Comparison of ENCODE assay signal across 9 mouse cellular contexts in the genomic region with DNA sequence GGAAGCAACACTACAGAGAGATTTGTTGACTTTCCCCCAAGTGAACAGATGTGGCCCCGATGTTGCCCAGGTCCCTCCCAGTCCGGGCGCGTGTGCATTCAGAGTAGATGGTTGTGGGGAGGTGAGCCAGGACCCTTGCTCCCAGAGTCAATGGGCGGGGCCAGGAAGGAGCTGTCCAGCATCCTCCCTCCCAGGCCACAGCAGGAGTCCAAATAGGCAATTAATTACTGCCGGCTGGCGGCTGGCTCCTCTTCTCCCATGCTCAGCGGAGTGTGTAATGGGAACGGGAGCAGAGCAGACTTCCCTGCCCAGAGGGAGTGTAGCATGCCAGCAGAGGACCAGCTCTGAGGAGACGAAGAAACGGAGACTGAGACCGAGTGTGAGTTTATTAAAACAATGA. TPM values are rescaled to one million over a fixed set of nuclear protein-coding genes. Genes with fewer than 3 reads are reported as not detected.
A peak's percentile ranks its signal among the peaks of the same experiment; 100 is the strongest.
DNase-seq lines count a peak whose midpoint lies in the region; ATAC-seq lines count a peak whose summit lies in the region.
"Had no signal": no experiment of that assay in that cellular context is flagged by ENCODE, and none has a peak within 500 bp of the region (broad histone marks: within the 10 kb centered on the region; RNA-seq: fewer than 3 reads in every experiment).

No protein-coding gene starts in this region.

- intact Hi-C loops in gastrocnemius, postnatal 14 days (cut with DNase I; ENCODE audit: low total_unique reads): no loop called here
- intact Hi-C loops in gastrocnemius, postnatal 36 days (cut with DNase I): no loop called here
- intact Hi-C loops in heart, postnatal 25 days (cut with DNase I): no loop called here

- no peak overlapping the region for H3K27ac ChIP-seq in embryonic facial prominence, embryonic 11.5 days (replicated peaks; ENCODE audit: low read depth, low read length)
- peak overlapping the region; percentile 18 for H3K27ac ChIP-seq in midbrain, embryonic 16.5 days (ENCODE audit: low read length)
- H3K27ac ChIP-seq: limb, embryonic 13.5 days had no signal

- no peaks in the 10 kb centered on the region; the same call in 1 of the 2 replicates for H3K4me1 ChIP-seq in embryonic facial prominence, embryonic 11.5 days (ENCODE audit: control insufficient read depth, insufficient read depth, low read length)
- H3K4me1 ChIP-seq in midbrain, embryonic 16.5 days (ENCODE audit: control insufficient read depth, insufficient read depth, low read length): peaks cover 15% of the 10 kb centered on the region

- peak; percentile 26 for DNase-seq in gastrocnemius, postnatal 14 days
- no peak for DNase-seq in gastrocnemius, postnatal 36 days
- DNase-seq in Muller cell, postnatal 12 days (ENCODE audit: inconsistent ontology term): peak; percentile 82
- peak; percentile 81 for DNase-seq in embryonic facial prominence, embryonic 11.5 days (ENCODE audit: low spot score)
- peak; percentile 39 to 60 for DNase-seq in kidney, adult 8-10 months
- DNase-seq in heart, postnatal 25 days (ENCODE audit: low spot score): no peak

- H3K9me3 ChIP-seq in embryonic facial prominence, embryonic 11.5 days (replicated peaks; ENCODE audit: control insufficient read depth, low read length): no peaks in the 10 kb centered on the region
- H3K9me3 ChIP-seq in midbrain, embryonic 16.5 days (replicated peaks; ENCODE audit: control insufficient read depth, low read length, poor library complexity, severe bottlenecking): no peaks in the 10 kb centered on the region
- H3K9me3 ChIP-seq: limb, embryonic 13.5 days had no signal

- no peak overlapping the region for H3K4me2 ChIP-seq in embryonic facial prominence, embryonic 11.5 days (ENCODE audit: low read depth, low read length)
- H3K4me2 ChIP-seq in midbrain, embryonic 16.5 days (ENCODE audit: low read length): peak overlapping the region; percentile 44
- H3K4me2 ChIP-seq: limb, embryonic 13.5 days had no signal

- ATAC-seq in embryonic facial prominence, embryonic 11.5 days (replicated peaks; ENCODE audit: insufficient number of reproducible peaks, low FRiP score, low TSS enrichment, low read depth): peak; percentile 80; the same call in 1 of the 2 replicates
- peak; percentile 63; the same call in 1 of the 2 replicates for ATAC-seq in midbrain, embryonic 16.5 days
- no peak for ATAC-seq in activated CD4-positive, CD25-positive, alpha-beta regulatory T cell, adult 4 months

- H3K4me3 ChIP-seq in embryonic facial prominence, embryonic 11.5 days (ENCODE audit: low read depth, low read length): no peak overlapping the region
- H3K4me3 ChIP-seq in midbrain, embryonic 16.5 days (ENCODE audit: low read depth, low read length): no peak overlapping the region
- H3K4me3 ChIP-seq: limb, embryonic 13.5 days had no signal

- no peaks in the 10 kb centered on the region for H3K36me3 ChIP-seq in embryonic facial prominence, embryonic 11.5 days (replicated peaks; ENCODE audit: control insufficient read depth, insufficient read depth, low read depth, low read length)
- no peaks in the 10 kb centered on the region for H3K36me3 ChIP-seq in midbrain, embryonic 16.5 days (ENCODE audit: control insufficient read depth, insufficient read depth, low read length)
- H3K36me3 ChIP-seq: limb, embryonic 13.5 days had no signal

- H3K9ac ChIP-seq in embryonic facial prominence, embryonic 11.5 days (replicated peaks; ENCODE audit: low read length): no peak overlapping the region
- 0 out of 2 replicates have a peak overlapping the region, but pooled peaks have one; percentile 33 for H3K9ac ChIP-seq in midbrain, embryonic 16.5 days (ENCODE audit: low read depth, low read length)
- H3K9ac ChIP-seq: limb, embryonic 13.5 days had no signal

- 0% methylated on average over 12 of the region's 12 CpGs for WGBS in embryonic facial prominence, embryonic 11.5 days
- WGBS in midbrain, embryonic 16.5 days: under 1% methylated on average over 12 of the region's 12 CpGs

- no peaks in the 10 kb centered on the region for H3K27me3 ChIP-seq in embryonic facial prominence, embryonic 11.5 days (ENCODE audit: control insufficient read depth, insufficient read depth, low read length)
- H3K27me3 ChIP-seq in midbrain, embryonic 16.5 days (ENCODE audit: control insufficient read depth, insufficient read depth, low read depth, low read length): no peaks in the 10 kb centered on the region

RNA-seq across cellular contexts. Expression of a gene that starts 15.5 kb away (rescaled TPM):
- not detected for total RNA-seq in gastrocnemius, postnatal 14 days (2021)
- not detected for total RNA-seq in gastrocnemius, postnatal 36 days (2021)
- 0.27 and 0.71 TPM in 2 replicates for polyA plus RNA-seq in embryonic facial prominence, embryonic 11.5 days (2014; fragmentation: Nextera tagmentation; extraction: Ambion mirVana)
- polyA plus RNA-seq in midbrain, embryonic 16.5 days (2015; fragmentation: Nextera tagmentation; extraction: Ambion mirVana): 8.2 and 8.6 TPM in 2 replicates
- total RNA-seq in heart, postnatal 25 days (2021): not detected
- polyA plus RNA-seq in activated CD4-positive, CD25-positive, alpha-beta regulatory T cell, adult 4 months (2017; shearing (Covaris generic)): not detected
- polyA plus RNA-seq: limb, embryonic 13.5 days had no signal

RNA-seq across cellular contexts. Expression of a gene that starts 29.6 kb away (rescaled TPM):
- total RNA-seq in gastrocnemius, postnatal 14 days (2021): 1 to 10 TPM; 3.2 to 4.1 TPM
- total RNA-seq in gastrocnemius, postnatal 36 days (2021): 1 to 10 TPM; 2.4 to 3.6 TPM
- polyA plus RNA-seq in embryonic facial prominence, embryonic 11.5 days (2014; fragmentation: Nextera tagmentation; extraction: Ambion mirVana): 15.8 and 16.5 TPM in 2 replicates
- polyA plus RNA-seq in midbrain, embryonic 16.5 days (2015; fragmentation: Nextera tagmentation; extraction: Ambion mirVana): 8.9 and 9.5 TPM in 2 replicates
- 1 to 10 TPM; 5.3 to 5.5 TPM for total RNA-seq in heart, postnatal 25 days (2021)
- 1 to 10 TPM; 3.1 to 3.2 TPM for polyA plus RNA-seq in activated CD4-positive, CD25-positive, alpha-beta regulatory T cell, adult 4 months (2017; shearing (Covaris generic))

Comparison
In these comparisons a context has a peak if more than half of its experiments do, and no peak if none do; other contexts are left out.
1. DNase-seq: peak in gastrocnemius, postnatal 14 days (single experiment), Muller cell, postnatal 12 days (single experiment), embryonic facial prominence, embryonic 11.5 days (single experiment) and kidney, adult 8-10 months (2 of 2); none in gastrocnemius, postnatal 36 days (0 of 2) and heart, postnatal 25 days (single experiment).